Mouse (Mus musculus): ENCODE measurements around the gene Manf. TPM values are rescaled to one million over a fixed set of nuclear protein-coding genes. Genes with fewer than 3 reads are reported as not detected.

Gene Manf
- total RNA-seq, 2 experiments from 2014 or later: 240 to 272 TPM

DNA sequence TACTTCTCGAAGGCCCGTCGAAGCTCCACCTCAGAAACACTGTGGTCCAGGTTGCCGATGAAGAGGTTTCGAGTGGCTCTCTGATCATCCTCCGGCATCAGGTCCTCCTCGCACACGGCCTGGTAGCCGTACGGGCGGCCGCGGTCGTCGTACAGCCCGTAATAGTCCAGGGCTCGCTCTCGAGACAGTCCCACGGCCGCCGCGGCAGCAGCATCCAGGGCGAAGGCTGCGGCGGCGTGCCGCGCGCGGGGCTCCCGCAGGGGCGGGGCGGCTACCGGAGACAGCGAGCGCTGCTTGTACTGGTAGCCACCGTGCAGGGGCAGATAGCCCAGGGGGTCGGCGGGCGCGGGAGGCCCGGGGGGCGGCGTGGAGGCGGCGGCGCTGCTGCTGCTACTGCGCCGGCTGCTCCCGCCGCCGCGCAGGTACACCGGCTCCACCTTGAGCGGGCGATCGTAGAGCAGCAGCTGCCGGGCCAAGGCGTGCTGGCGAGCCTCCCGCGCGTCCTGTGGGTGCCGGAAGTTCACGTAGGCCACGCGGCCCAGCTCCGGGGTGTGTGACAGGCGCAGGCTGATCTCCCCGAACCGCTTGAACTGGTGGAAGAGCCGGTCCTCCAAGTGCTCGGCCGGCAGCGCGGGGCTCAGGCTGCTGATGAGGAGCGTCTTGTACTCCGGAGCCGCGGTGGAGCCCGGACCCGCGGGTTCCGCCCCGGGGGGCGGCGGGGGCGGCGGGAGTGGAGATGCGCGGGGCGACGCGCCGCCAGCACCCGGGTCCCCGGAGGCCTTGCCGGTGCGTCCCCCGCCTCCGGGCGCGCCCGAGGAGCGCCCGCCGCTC is 5.7 kb downstream of the Manf start:
- DNase-seq (ENCODE audit: low spot score in 2 of 2): peak; percentile 42 to 50

DNA sequence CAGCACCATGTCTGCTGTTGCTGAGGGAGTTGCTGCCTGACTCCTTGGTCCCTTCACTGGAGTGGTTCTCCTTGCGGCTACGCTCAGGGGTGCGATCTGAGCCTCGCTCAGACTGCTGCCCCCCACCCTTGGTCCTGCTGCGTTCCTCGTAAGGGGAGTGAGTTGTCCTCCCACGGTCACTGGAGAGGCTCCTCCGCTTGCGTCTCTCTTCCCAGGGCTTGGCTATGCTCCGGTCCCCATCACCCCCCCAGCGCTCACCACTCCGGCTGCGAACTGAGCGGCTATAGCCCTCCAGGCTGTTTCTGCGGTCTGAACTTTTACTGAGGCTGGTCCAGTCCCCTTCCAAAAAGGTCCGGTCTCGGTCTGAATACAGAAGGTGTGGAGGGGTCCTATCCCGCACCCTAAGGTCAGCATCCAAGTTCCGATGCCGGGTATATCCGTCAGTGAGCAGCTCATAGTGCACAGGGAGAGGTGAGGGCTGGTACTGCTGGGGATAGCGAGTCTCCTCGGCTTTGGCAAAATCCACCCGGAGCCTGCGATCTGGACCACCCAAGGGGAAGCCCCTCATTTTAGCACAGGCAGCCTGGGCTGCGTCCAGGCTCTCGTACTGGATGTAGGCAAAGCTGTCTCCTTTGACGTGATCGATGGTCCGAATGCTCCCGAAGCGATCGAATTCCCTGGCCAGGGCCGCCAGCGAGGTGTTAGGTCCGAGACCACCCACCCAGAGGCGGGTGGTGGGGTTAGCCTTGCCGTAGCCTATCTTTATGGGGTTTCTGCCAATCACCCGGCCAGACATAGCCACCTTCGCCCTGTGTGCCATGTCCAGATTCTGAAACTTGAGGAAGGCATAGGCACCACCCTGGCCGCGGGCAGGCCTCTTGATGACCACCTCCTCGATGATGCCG is 6.5 kb downstream of the Manf start:
- no peak for DNase-seq (ENCODE audit: low spot score in 2 of 2)

DNA sequence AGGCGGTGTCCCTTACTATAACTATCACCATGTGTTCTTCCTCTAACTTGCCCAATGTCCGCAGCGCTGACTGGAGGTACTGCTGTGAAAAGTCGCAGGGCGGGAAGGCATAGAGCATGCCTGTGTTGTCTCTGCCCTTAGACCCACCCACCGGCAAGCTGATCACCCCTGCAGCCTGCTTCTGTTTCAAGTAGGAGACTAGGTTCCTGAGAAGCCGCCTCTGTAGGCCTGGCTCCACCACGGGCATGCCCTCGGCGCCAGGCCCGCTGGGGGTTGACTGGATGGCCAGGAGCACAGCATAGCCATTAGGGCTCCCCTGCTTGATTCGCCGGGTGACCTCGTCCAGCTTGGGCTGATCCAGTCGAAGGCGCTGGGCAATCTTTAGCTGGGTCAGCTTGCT is 7.5 kb downstream of the Manf start:
- DNase-seq (ENCODE audit: low spot score in 2 of 2): no peak

DNA sequence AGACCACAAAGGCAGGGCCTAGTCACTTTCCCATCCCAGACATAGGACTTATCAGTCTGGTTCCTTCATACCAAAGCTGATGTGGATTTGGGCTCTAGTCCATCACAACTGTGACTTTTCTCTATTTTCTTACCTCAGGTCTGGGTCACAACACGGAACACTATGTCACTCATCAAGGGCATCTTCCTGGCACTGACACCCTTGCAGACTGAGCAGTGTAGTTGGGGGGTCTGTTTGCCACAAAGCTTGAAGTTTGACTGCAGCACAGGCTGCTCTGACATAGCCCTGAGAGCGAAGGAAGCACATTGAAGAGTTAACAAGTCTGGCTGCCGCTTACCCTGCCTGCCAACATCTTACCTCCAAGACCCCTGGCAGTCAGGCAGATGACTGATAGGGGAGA is 8.7 kb downstream of the Manf start:
- no peak for DNase-seq (ENCODE audit: low spot score in 2 of 2)

DNA sequence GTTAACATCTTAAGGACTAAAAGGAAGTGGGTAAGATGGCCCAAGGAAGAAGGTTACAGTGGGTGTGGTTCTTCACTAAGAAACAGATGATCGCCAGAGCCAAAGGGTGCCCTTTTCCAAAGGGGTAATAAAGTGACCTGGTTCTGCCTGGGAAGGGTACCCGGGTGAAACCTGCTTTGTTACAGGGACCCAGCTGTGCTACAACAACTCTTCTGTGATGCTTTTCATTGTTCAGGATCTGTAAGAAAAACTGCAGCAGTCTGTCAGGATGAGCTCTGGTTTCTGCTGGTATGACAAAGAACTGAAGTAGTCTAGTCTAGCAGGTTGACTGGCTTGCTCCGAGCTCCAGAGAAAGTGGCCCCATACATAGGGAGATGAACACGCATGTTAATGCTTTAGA is 9.6 kb downstream of the Manf start:
- DNase-seq (ENCODE audit: low spot score in 2 of 2): no peak

DNA sequence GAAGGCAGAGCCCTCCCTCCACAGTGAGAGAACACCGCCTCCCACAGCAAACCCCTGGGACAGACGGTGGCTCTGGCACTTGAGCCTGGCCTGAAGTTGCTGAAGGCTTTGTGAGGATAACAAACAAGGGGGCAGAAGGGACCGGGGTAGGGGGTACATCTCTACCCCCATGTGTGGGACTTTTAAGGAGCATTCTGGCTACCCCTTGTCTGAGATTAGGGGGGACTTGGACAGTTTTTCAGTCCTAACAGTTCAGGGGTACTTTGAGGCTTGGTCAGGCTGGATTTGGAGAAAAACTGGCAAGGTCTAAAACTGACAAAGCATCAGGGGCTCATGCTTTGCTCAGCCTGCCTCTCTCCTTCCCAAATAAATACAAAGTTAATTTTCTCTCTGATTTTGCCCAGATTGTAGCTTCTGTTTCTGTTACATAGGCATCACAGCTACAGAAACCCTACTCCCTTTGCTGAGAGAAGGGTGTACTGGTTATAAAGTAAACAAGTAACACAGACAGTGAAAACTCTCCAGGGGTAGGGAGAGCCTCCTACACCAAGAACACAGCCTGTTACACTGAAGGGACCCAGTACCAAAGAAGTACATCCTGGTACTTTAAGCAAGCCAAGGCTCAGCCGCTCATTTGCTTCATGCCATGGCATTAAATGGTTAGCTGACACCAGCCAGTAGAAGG is 10.6 kb downstream of the Manf start:
- DNase-seq (ENCODE audit: low spot score in 2 of 2): no peak

DNA sequence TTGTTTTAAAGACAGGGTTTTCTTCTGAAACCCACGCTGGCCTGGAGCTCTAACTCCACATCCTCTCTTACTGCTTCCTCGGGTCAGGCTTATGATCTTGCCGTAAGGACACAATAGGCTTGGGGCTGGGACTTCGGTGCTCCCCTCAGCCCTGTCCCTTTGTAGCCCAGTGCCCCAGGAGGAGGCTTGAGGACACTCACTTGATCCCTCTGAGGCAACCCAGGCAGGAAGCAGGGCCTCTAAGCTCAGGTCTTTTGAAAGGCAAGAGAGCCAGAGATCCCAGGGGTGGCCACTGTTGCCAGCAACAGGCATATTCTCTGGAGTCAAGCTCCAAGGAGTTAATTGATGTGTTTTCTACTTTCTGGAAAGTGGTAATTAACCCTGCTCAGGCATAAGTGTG is 12.3 kb downstream of the Manf start:
- no peak for DNase-seq (ENCODE audit: low spot score in 2 of 2)

DNA sequence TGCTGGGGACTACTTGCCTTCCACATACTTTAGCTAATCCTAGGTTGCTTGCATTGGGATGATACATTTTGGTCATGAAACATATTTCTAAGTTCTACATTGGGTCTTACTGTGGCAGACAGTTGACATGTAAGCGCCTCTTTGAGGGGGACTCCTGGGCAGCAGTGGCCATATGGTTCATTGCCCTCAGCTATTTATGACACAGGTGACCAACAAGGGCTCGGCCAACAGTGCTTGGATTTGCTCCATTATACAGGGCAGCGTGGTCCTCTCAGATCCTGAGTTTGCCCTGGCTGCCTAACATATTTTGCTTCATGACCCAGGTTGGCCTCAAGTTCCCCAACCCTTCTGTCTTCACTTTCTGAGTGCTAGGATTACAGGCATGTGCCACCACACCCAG is 15.1 kb downstream of the Manf start:
- DNase-seq (ENCODE audit: low spot score in 2 of 2): no peak

DNA sequence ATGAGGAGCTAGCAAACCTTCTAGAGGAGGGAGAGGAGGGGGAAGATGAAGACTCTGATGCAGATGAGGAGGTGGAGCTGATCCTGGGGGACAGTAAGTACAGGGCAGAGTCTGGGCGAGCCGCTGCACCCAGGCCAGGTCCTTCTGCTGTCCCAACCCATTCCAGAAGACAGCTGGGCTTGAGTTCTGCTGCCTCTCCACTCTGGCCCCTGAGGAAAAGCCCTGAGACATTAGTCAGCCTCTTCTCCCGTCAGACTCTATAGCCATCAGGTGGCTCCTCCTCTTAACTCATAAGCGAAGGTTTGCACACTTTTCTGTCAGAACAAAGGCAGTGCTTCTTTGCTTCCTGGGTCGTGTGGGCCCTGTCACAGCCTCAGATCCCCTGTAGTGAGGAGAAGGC is 17.6 kb downstream of the Manf start:
- DNase-seq (ENCODE audit: low spot score in 2 of 2): no peak

DNA sequence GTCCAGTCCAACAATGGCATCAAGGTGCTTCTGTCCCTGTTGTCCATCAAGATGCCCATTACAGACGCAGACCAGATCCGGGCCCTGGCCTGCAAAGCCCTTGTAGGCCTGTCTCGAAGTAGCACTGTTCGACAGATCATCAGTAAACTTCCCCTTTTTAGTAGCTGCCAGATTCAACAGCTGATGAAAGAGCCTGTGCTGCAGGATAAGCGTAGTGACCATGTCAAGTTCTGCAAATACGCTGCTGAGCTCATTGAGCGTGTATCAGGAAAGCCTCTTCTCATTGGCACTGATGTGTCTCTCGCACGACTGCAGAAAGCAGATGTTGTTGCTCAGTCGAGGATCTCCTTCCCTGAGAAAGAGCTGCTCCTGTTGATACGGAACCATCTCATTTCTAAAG is 33.7 kb downstream of the Manf start:
- DNase-seq (ENCODE audit: low spot score in 2 of 2): no peak

DNA sequence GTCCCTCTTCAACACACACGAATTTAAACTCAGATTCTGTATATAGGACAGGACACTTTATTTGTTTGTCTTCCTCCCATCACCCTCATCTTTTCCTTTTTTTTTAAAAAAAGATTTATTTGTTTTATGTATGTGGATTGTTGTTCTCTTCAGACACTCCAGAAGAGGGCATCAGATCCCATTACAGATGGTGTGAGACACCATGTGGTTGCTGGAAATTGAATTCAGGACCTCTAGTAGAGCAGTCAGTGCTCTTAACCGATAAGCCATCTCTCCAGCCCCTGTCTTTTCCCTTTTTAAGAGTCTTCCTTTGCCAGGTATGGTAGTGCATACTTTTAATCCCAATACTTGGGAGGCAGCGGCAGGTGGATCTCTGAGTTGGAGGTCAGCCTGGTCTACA is 35.1 kb downstream of the Manf start:
- DNase-seq (ENCODE audit: low spot score in 2 of 2): no peak

DNA sequence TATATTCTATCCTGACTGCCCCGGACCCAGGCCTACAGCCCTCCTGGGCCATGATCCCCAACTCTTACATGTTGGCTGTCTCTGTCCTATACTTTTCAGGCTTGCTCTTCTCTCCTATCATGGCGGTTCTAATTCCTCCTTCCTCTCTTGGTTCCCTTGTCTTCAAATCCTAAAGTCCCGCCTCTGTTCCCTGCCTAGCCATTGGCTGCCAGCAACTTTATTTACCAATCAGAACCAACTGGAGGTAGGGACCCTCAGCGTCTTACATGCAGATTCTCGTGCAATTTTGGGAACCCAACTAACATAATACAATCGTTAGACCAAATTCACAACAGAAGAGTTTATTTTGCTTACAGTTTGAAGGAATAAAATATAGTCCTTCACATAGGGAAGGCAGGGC is 49.0 kb downstream of the Manf start:
- DNase-seq (ENCODE audit: low spot score in 2 of 2): no peak

DNA sequence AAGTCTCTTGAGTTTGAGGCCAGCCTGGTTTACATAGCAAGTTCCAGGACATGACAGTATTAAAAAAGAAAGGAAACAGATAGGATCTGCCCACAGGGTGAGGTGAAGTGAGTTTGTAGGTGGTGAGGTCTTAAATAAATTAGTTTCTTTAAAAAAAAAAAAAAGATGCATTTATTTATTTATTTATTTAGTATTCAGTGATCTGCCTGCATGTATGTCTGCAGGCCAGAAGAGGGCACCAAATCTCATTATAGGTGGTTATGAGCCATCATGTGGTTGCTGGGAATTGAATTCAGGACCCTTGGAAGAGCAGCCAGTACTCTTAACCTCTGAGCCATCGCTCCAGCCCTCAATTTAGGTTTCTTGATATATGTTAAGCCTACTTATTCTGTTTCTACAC is 51.2 kb downstream of the Manf start:
- DNase-seq (ENCODE audit: low spot score in 2 of 2): no peak

DNA sequence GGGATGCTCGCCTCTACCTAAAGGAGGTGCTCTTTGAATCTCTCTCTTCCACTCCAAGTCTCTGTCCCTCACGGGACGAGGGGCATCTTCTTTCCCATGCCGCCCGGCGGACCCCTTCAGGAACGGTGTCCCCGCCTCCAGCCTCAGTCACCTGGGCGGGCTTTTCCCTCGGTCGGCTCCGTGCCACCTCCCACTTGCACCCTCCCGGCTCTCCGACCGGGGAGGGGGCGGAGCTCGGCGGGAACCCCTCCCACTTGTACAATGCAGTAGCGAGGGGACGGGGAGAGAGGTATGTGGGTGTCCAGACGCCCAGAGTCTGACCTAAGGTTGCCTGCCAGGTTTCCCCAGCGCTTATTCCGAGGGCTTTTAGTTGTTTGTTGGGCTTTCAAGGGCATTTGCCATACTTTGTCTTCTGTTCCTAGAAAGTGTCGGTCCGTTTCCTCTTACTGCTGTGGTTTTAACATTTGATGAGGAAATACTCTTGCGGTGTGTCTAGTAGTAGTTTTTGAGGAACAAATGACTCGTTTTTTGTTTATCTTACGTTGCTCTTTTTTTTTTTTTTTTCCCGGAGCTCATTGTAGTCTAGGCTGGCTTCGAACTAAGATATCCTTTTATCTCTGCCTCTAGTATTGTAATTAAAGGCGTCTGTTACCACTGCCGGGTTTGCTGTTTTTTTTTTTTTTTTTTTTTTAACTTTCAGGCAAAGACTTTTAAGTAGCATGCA is 69.2 kb downstream of the Manf start:
- peak; percentile 83 to 87 for DNase-seq (ENCODE audit: low spot score in 2 of 2)

DNA sequence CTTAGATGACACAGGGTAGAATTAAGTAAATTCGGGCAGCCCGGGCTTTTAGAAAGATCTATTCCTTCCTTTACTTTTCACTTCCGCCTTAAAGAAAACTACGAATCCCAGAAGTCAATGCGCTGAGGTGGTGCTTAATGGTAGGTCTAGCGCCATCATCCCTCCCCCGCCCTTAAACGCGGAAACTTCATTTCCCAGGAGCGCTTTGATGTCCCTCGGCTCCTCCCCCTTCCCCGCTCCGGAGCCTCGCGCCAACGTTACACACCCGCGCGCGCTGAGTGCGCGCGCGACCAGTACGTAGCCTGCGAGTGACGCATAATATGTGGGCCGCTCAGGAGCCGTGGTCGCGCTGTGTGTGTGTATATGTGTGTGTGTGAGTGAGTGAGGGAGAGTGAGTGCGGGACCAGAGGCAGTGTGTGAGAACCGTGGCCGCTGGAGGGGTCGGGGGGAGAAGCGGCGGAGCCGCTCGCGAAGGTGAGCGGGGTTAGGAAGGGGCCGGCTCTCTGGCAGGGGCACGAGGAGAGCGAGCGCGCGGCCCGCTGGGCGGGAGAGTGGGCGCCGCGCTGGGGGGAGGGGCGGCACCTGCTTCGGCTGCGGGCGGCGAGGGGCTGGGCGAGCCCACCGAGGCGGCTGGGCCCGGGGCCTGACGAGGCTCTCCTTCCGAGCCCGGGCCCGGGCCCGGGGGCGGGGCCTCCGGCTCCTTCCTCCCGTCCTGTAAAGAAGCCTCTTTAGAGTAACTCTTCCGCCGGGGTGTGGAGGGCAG is 70.0 kb downstream of the Manf start, which contains the start of gene Dcaf1:
Gene Dcaf1, plus strand, starts transcription at position 257 of the 763 bp plus-strand sequence.
- DNase-seq (ENCODE audit: low spot score in 2 of 2): peak; percentile 73 to 75

DNA sequence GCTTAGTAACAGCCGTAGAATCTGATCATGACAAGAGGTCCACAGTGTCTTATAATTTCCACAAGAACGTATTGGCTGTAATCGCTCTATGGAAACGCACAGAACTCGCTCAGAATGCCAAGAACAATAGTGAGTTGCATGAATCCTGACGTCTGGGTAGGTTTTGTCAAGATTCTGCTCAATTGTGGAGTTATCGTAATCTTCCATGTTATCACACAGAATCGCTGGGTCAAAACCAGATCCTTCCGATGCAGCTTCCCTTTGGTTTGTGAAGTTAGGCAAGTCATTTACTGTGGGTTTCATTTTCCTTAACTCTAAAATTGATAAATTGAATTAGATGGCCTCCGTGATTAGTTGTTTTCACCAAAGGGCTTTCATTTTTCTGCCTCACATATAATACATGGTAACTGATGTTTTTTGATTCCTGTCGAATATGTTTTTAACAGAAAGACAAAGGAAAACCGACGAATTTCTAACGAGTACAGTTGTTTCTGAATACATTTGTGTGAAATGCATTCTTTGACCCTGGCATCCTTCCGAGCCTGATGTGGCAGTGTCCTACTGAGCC is 70.6 kb downstream of the Manf start:
- DNase-seq (ENCODE audit: low spot score in 2 of 2): no peak

DNA sequence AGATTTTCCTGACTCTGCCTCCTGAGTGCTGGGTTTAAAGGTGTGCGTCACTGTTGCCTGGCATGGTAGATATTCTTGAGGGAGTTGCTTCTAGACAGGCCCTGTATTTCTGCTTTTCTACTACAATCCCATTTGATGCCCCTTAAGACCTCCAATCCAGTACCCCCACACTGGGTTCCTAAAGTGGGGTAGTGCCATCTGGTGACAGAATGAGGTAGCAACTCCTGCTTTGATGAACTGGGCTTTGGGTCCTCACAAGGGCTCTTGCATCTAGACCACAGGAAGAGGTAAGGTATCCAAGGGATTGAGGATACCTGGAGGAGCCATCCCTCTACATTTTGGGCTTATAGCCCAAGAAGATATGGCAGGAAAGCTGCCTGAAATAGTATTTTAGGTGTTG is 72.6 kb downstream of the Manf start:
- peak in 1 of 2 experiments; percentile 9 for DNase-seq (ENCODE audit: low spot score in 2 of 2)

DNA sequence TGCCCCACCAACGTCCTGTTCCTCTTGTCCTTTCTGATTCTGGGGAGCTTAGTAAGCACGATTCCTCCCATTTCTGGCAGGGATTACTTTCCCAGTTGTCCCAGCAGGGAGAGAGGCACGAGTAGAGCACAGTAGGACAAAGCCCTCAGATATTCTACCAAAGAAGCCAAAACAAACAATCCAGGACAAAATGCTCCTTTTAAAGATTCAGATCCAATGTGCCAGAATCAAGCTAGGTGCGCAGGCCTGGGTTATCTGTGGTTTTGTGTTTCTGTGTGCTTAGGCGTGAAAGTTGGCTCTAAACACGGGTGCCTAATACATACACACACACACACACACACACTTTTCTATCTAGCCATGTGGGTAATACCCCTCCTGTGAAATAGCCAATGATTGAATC is 73.6 kb downstream of the Manf start:
- no peak for DNase-seq (ENCODE audit: low spot score in 2 of 2)

DNA sequence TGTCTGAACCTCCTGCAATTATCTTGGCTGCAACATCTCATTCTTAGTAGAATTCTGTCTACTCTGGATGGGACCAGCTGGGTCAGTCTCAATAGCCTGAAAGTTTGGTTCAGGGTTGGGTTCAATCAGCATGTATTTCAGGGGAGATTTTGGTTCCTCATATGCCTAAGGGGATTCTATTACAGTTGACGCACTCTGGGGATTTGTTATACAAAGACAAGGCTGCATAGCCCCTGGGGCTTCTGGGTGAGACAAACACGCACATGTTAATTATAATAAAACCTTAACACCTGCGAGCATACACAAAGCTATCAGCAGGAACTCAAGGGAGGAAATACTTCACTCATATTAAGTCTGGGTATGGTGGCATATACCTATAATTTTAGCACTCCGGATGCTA is 85.3 kb downstream of the Manf start:
- no peak for DNase-seq (ENCODE audit: low spot score in 2 of 2)

DNA sequence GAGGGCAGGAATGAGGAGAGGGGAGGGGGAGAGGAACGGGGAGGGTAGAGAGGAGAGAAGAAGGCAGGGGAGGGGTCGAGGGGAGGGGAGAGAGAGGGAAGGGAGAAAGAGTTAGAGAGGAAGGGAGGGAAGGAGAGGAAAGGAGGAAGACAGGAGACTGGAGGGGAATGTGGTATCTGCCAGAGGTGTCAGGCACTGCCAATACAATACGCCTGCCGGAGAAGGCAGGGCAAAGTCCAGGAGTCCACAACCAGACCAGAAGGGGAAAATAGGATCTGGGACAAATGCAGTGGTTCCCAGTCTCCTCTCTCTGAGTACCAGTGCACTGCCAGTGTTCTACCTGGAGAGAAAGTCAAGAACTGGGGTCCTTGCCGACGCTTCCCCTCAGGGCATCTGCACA is 100.9 kb downstream of the Manf start:
- no peak for DNase-seq (ENCODE audit: low spot score in 2 of 2)
